ENCODE assay signal across 8 mouse cellular contexts in genomic region chrX:144688142-144688206, GRCm38 (mm10). TPM values are rescaled to one million over a fixed set of nuclear protein-coding genes. Genes with fewer than 3 reads are reported as not detected.
DNase-seq lines count a peak whose midpoint lies in the region; ATAC-seq and TF ChIP-seq lines count a peak whose summit lies in the region.

Gene Trpc5, minus strand, starts transcription at chrX:144688180.

- H3K4me1 ChIP-seq in heart, embryonic 11.5 days (ENCODE audit: control insufficient read depth, insufficient read depth, low read length) = no peaks in the 10 kb centered on the region
- H3K4me1 ChIP-seq in ES-E14 (ENCODE audit: control insufficient read depth in 2 of 2, insufficient read depth in 2 of 2, low read length in 2 of 2, poor library complexity in 1 of 2) = no peaks in the 10 kb centered on the region
- no peaks in the 10 kb centered on the region for H3K4me1 ChIP-seq in hindbrain, embryonic 15.5 days (replicated peaks)
- H3K4me1 ChIP-seq in liver, embryonic 14.5 days (replicated peaks; ENCODE audit: control insufficient read depth in 2 of 2, insufficient read depth in 2 of 2, low read length in 1 of 2) = no peaks in the 10 kb centered on the region
- no peaks in the 10 kb centered on the region for H3K4me1 ChIP-seq in thymus, adult 2 months (replicated peaks; ENCODE audit: control insufficient read depth, insufficient read depth, low read length)

- no peak for TF ChIP-seq CTCF in liver, embryonic 14.5 days (IDR thresholded peaks at IDR 0.05; ENCODE audit: low read depth)
- no peak for TF ChIP-seq CTCF in thymus, adult 2 months (IDR thresholded peaks at IDR 0.05; ENCODE audit: borderline replicate concordance, control insufficient read depth, extremely low read depth, insufficient read depth, low read length, poor library complexity)

- 17% methylated on average over 1 of the region's 1 CpGs for WGBS in heart, embryonic 11.5 days (ENCODE audit: insufficient replicate concordance)
- 10% methylated on average over 1 of the region's 1 CpGs for WGBS in hindbrain, embryonic 15.5 days
- WGBS in liver, embryonic 14.5 days (ENCODE audit: insufficient replicate concordance) = 0% methylated on average over 1 of the region's 1 CpGs
- WGBS in thymus, adult 2 months = 17% methylated on average over 1 of the region's 1 CpGs

- no peaks in the 10 kb centered on the region for H3K9me3 ChIP-seq in heart, embryonic 11.5 days (replicated peaks; ENCODE audit: control insufficient read depth, low read length)
- no peaks in the 10 kb centered on the region for H3K9me3 ChIP-seq in ES-E14 (ENCODE audit: control insufficient read depth, insufficient read depth, low read depth, low read length)
- no peaks in the 10 kb centered on the region for H3K9me3 ChIP-seq in hindbrain, embryonic 15.5 days
- H3K9me3 ChIP-seq in liver, embryonic 14.5 days (ENCODE audit: control insufficient read depth, low read length) = no peaks in the 10 kb centered on the region

- H3K27ac ChIP-seq in heart, embryonic 11.5 days (ENCODE audit: low read depth, low read length) = no peak within 1 kb of the TSS
- no peak within 1 kb of the TSS for H3K27ac ChIP-seq in ES-E14 (ENCODE audit: insufficient read depth, low read depth, low read length, poor library complexity, severe bottlenecking)
- no peak within 1 kb of the TSS for H3K27ac ChIP-seq in hindbrain, embryonic 15.5 days (replicated peaks)
- H3K27ac ChIP-seq in liver, embryonic 14.5 days = no peak within 1 kb of the TSS
- no peak within 1 kb of the TSS for H3K27ac ChIP-seq in thymus, adult 2 months (ENCODE audit: control insufficient read depth, insufficient read depth, low read length)

- peak within 1 kb of the TSS; percentile 46; the same call in 1 of the 2 replicates for H3K9ac ChIP-seq in heart, embryonic 11.5 days (ENCODE audit: low read depth, low read length)
- no peak within 1 kb of the TSS for H3K9ac ChIP-seq in ES-E14 (ENCODE audit: insufficient read depth, low read depth, low read length, poor library complexity, severe bottlenecking)
- peak within 1 kb of the TSS; percentile 41 for H3K9ac ChIP-seq in hindbrain, embryonic 15.5 days
- H3K9ac ChIP-seq in liver, embryonic 14.5 days (replicated peaks) = no peak within 1 kb of the TSS

- DNase-seq in heart, postnatal 25 days (ENCODE audit: low spot score) = no peak
- no peak for DNase-seq in ES-E14 (ENCODE audit: low read depth, low spot score)
- no peak for DNase-seq in liver, embryonic 14.5 days (ENCODE audit: low read depth in 3 of 3, low spot score in 3 of 3)
- no peak for DNase-seq in adrenal gland, postnatal 36 days
- DNase-seq in cerebellum, adult 9-11 months = no peak
- no peak for DNase-seq in thymus, adult 2 months

- no peak for TF ChIP-seq POLR2A in thymus, adult 2 months (IDR thresholded peaks at IDR 0.05; ENCODE audit: control insufficient read depth, extremely low read depth, insufficient read depth, low read length, poor library complexity)

- intact Hi-C loops in heart, postnatal 25 days (cut with DNase I) = no loop called here

- ATAC-seq in heart, embryonic 11.5 days (replicated peaks; ENCODE audit: insufficient number of reproducible peaks, low FRiP score, low TSS enrichment) = no peak
- ATAC-seq in hindbrain, embryonic 15.5 days (ENCODE audit: low FRiP score, low read depth) = peak; percentile 42; the same call in 1 of the 2 replicates
- ATAC-seq in liver, embryonic 14.5 days (ENCODE audit: insufficient read depth) = no peak

- in situ Hi-C loops in ES-E14 (cut with MboI; ENCODE audit: low sequenced_read_pairs in 2 of 2, unreplicated experiment in 2 of 2) = no loop called here

- TF ChIP-seq EP300 in liver, embryonic 14.5 days (IDR thresholded peaks at IDR 0.05; ENCODE audit: low read depth) = no peak

- H3K4me3 ChIP-seq in heart, embryonic 11.5 days (ENCODE audit: low read depth, low read length) = peak within 1 kb of the TSS; percentile 50
- peak within 1 kb of the TSS; percentile 31 to 39; a peak in 2 of 4 replicates for H3K4me3 ChIP-seq in ES-E14 (ENCODE audit: insufficient read depth in 1 of 2, low read depth in 1 of 2, low read length in 2 of 2, poor library complexity in 1 of 2, severe bottlenecking in 1 of 2)
- peak within 1 kb of the TSS; percentile 49 for H3K4me3 ChIP-seq in hindbrain, embryonic 15.5 days
- H3K4me3 ChIP-seq in liver, embryonic 14.5 days (ENCODE audit: insufficient read depth in 1 of 2, low read depth in 2 of 2, low read length in 2 of 2) = peak within 1 kb of the TSS; percentile 33 to 51
- no peak within 1 kb of the TSS for H3K4me3 ChIP-seq in thymus, adult 2 months (ENCODE audit: control insufficient read depth, insufficient read depth, low read length)

- peaks cover 9% of the 10 kb centered on the region; the same call in 1 of the 2 replicates for H3K27me3 ChIP-seq in heart, embryonic 11.5 days (ENCODE audit: control insufficient read depth, insufficient read depth, low read length)
- H3K27me3 ChIP-seq in hindbrain, embryonic 15.5 days = no peaks in the 10 kb centered on the region; the same call in 1 of the 2 replicates
- H3K27me3 ChIP-seq in liver, embryonic 14.5 days (ENCODE audit: control insufficient read depth, insufficient read depth, low read length) = peaks cover 5% of the 10 kb centered on the region
- H3K27me3 ChIP-seq in thymus, adult 2 months (ENCODE audit: control insufficient read depth, insufficient read depth, low read length) = no peaks in the 10 kb centered on the region

- no peaks in the 10 kb centered on the region for H3K36me3 ChIP-seq in heart, embryonic 11.5 days (ENCODE audit: control insufficient read depth, insufficient read depth, low read length)
- H3K36me3 ChIP-seq in ES-E14 (ENCODE audit: control insufficient read depth, insufficient read depth, low read length, poor library complexity, severe bottlenecking) = no peaks in the 10 kb centered on the region
- H3K36me3 ChIP-seq in hindbrain, embryonic 15.5 days = no peaks in the 10 kb centered on the region
- H3K36me3 ChIP-seq in liver, embryonic 14.5 days (replicated peaks; ENCODE audit: control insufficient read depth, insufficient read depth, low read depth) = no peaks in the 10 kb centered on the region
- no peaks in the 10 kb centered on the region for H3K36me3 ChIP-seq in thymus, adult 2 months (ENCODE audit: control insufficient read depth, insufficient read depth, low read length)

- H3K4me2 ChIP-seq in heart, embryonic 11.5 days = peak within 1 kb of the TSS; percentile 65
- H3K4me2 ChIP-seq in hindbrain, embryonic 15.5 days = peak within 1 kb of the TSS; percentile 70
- H3K4me2 ChIP-seq in liver, embryonic 14.5 days (ENCODE audit: low read depth) = peak within 1 kb of the TSS; percentile 22; the same call in 1 of the 2 replicates

TF ChIP-seq in ES-E14, 5 proteins besides CTCF, POLR2A, EP300 and RAD21:
- TF ChIP-seq MAFK (IDR thresholded peaks at IDR 0.05; ENCODE audit: insufficient read depth, low read depth, low read length) (no peak), ZC3H11A (IDR thresholded peaks at IDR 0.05; ENCODE audit: borderline replicate concordance, low read depth, low read length) (no peak), CHD2 (IDR thresholded peaks at IDR 0.05; ENCODE audit: low read depth, low read length) (no peak)
TF ChIP-seq in ES-E14: peak in this region for 0.

RNA-seq across cellular contexts. Expression of gene Trpc5, which starts in this region (rescaled TPM):
- 0.56 and 0.86 TPM in 2 replicates for polyA plus RNA-seq in heart, embryonic 11.5 days (2014; fragmentation: Nextera tagmentation; extraction: Ambion mirVana)
- not detected for total RNA-seq in heart, postnatal 25 days (2021)
- total RNA-seq in ES-E14 (2012; rRNA removed) = 0.18 and 0.26 TPM in 2 replicates
- 2.6 and 3.3 TPM in 2 replicates for polyA plus RNA-seq in hindbrain, embryonic 15.5 days (2015; fragmentation: Nextera tagmentation; extraction: Ambion mirVana)
- polyA plus RNA-seq in liver, embryonic 14.5 days (2012; rRNA removed) = 0.02 and 0.04 TPM in 2 replicates
- 0.03 TPM in 1 of 2 replicates, not detected in the other for polyA plus RNA-seq in liver, embryonic 14.5 days (2014; fragmentation: Nextera tagmentation; extraction: Ambion mirVana)
- 1 to 10 TPM; 1.2 to 1.7 TPM for total RNA-seq in adrenal gland, postnatal 36 days (2021)
- polyA plus RNA-seq in thymus, adult 2 months (2012; rRNA removed) = 0.03 TPM in 1 of 2 replicates, not detected in the other

Comparison
In these comparisons a context has a peak if more than half of its experiments do, and no peak if none do; other contexts are left out.
1. H3K9ac ChIP-seq: peak in heart, embryonic 11.5 days (single experiment) and hindbrain, embryonic 15.5 days (single experiment); none in ES-E14 (single experiment) and liver, embryonic 14.5 days (single experiment).
2. Peak in every context shown above with its lines, with median percentiles within 50 percentile points of each other: H3K4me2 ChIP-seq.